Mouse (Mus musculus) right cerebral cortex, postnatal 25 days (tissue): ENCODE measurements around the gene Sstr5.

Experiments used
- DNase-seq: peaks from one replicate; pipeline ENCODE4 v3.0.0; 2022

Sstr5 gene

GRCm38 (mm10) chr17:25497013-25497412 lies at the start of gene Sstr5:
TSS of gene Sstr5 (minus strand) at chr17:25497288.
- DNase-seq = no peak

- no peak for DNase-seq
Observed at GRCm38 (mm10) chr17:25541768-25542167, 44.7 kb upstream of the Sstr5 start.

- no peak for DNase-seq
Observed at GRCm38 (mm10) chr17:25540731-25541130, 43.6 kb upstream of the Sstr5 start.

GRCm38 (mm10) chr17:25538945-25539875 lies 42.1 kb upstream of the Sstr5 start:
- DNase-seq = no peak

GRCm38 (mm10) chr17:25530357-25531022 lies 33.4 kb upstream of the Sstr5 start:
- no peak for DNase-seq

- no peak for DNase-seq
Observed at GRCm38 (mm10) chr17:25522080-25522479, 25.0 kb upstream of the Sstr5 start.

- DNase-seq = no peak
Observed at GRCm38 (mm10) chr17:25520492-25520891, 23.4 kb upstream of the Sstr5 start.

- DNase-seq = no peak
Observed at GRCm38 (mm10) chr17:25519511-25519910, 22.4 kb upstream of the Sstr5 start.

GRCm38 (mm10) chr17:25518144-25518543 lies 21.1 kb upstream of the Sstr5 start:
- peak; percentile 32 for DNase-seq

- no peak for DNase-seq
Observed at GRCm38 (mm10) chr17:25516315-25516714, 19.2 kb upstream of the Sstr5 start.

- no peak for DNase-seq
Observed at GRCm38 (mm10) chr17:25514055-25514454, 17.0 kb upstream of the Sstr5 start.

- no peak for DNase-seq
Observed at GRCm38 (mm10) chr17:25511876-25512275, 14.8 kb upstream of the Sstr5 start.

GRCm38 (mm10) chr17:25510074-25510830 lies 13.2 kb upstream of the Sstr5 start:
- DNase-seq = no peak

- peak; percentile 51 for DNase-seq
Observed at GRCm38 (mm10) chr17:25508860-25509577, 11.9 kb upstream of the Sstr5 start.

- DNase-seq = peak; percentile 74
Observed at GRCm38 (mm10) chr17:25507799-25508198, 10.7 kb upstream of the Sstr5 start.

- DNase-seq = no peak
Observed at GRCm38 (mm10) chr17:25502599-25502998, 5.5 kb upstream of the Sstr5 start.

- DNase-seq = no peak
Observed at GRCm38 (mm10) chr17:25482092-25482491, 15.0 kb downstream of the Sstr5 start.

GRCm38 (mm10) chr17:25480820-25481219 lies 16.3 kb downstream of the Sstr5 start:
- no peak for DNase-seq

- DNase-seq = no peak
Observed at GRCm38 (mm10) chr17:25480152-25480551, 16.9 kb downstream of the Sstr5 start.

GRCm38 (mm10) chr17:25475946-25476744 lies 20.9 kb downstream of the Sstr5 start:
- DNase-seq = peak; percentile 54

- peak; percentile 41 for DNase-seq
Observed at GRCm38 (mm10) chr17:25474330-25475077, 22.6 kb downstream of the Sstr5 start.
